Mouse (Mus musculus): ENCODE measurements at regions not wholly inside any gene's neighbourhood (a gene's known extent, or its start where the extent isn't known, plus 50 kb on each side); places are given as distances from the start of the nearest gene placed in this dataset.

- TF ChIP-seq EP300 (IDR thresholded peaks at IDR 0.05; ENCODE audit: low read depth) (no peak), CTCF (IDR thresholded peaks at IDR 0.05; ENCODE audit: low read depth) (no peak)
These were observed 441.2 kb upstream of the Tmpo start for GRCm38 (mm10) chr10:91622281-91622680.
